Mouse (Mus musculus) spleen, adult 2 months (tissue): ENCODE data around the gene Tspan8.

Source experiments
- CTCF ChIP-seq: fragments of 200-500 bp; IDR thresholded peaks from 2 replicates; pipeline ENCODE4 v1.5.1; 2011; ENCODE audit warnings: mild to moderate bottlenecking, inconsistent platforms; ENCODE audit not compliant: insufficient read depth, insufficient read length, insufficient replicate concordance; ENCODE audit errors: extremely low read depth
- POLR2A ChIP-seq: fragments of 200-500 bp; IDR thresholded peaks from 2 replicates; pipeline ENCODE4 v1.6.1; 2011; ENCODE audit warnings: low read depth, low read length, inconsistent platforms

- no peak for TF ChIP-seq POLR2A
- TF ChIP-seq CTCF: no peak
Observed at GRCm38 (mm10) chr10:115803765-115804164, 12.9 kb upstream of the Tspan8 start.
